Mouse (Mus musculus) bone marrow macrophage, adult 2 months (primary cell): Measurements from ENCODE around the gene Plk5. TPM values are rescaled to one million over a fixed set of nuclear protein-coding genes. Genes with fewer than 3 reads are reported as not detected.
"Not testable (repeated sequence)": the region's sequence is repeated elsewhere in the genome, so short reads cannot be mapped to it uniquely, and the experiment has no call there.

Experiments
- H3K27ac ChIP-seq: 2 replicates; pipeline ENCODE4 v1.5.1; 2012; ENCODE audit warnings: low read depth, low read length; ENCODE audit not compliant: insufficient read depth
- H3K4me1 ChIP-seq: 2 replicates; pipeline ENCODE4 v1.6.1; 2012; ENCODE audit warnings: low read length; ENCODE audit not compliant: control insufficient read depth, insufficient read depth
- H3K4me3 ChIP-seq: 2 replicates; pipeline ENCODE4 v1.5.1; 2012; ENCODE audit warnings: mild to moderate bottlenecking, low read length, moderate library complexity; ENCODE audit not compliant: insufficient read depth
- CTCF ChIP-seq: IDR thresholded peaks from 2 replicates; pipeline ENCODE4 v1.5.1; 2012; ENCODE audit warnings: low read depth, mild to moderate bottlenecking, low read length, moderate library complexity
- POLR2A ChIP-seq: IDR thresholded peaks from 2 replicates; pipeline ENCODE4 v1.6.1; 2012; ENCODE audit warnings: mild to moderate bottlenecking, low read depth, low read length, borderline replicate concordance
- polyA plus RNA-seq: library from polyadenylated mRNA; stranded (reverse); fragments of >200 nt; gene quantifications from 2 replicates; pipeline ENCODE4 v1.2.4, GENCODE M21; 2012; ENCODE audit not compliant: missing spikeins, insufficient read depth, insufficient read length

The Plk5 gene
- polyA plus RNA-seq, 1 experiment: not detected

DNA sequence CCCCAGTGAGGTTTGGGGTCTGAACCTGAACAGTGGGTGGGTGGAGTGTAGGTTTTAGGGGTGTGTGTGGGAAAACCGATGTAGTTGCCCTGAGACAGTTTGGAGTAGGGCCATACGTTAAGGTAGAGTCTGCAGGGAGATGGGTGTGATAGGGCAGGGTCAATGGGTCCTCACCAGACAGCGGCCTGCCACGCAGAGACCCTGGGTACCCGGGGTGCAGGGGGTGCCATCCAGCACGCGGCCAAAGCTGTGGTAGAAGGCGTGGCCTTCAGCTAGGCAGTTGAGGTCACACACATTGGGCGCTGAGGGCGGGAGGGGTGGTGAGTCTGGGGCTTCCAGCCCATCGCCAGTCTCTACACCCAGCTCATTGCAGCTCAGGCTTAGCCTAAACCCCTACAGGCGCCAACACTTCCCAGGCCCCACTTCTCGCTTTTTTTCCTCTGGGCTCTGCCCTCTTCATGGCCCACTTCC is 12.8 kb upstream of the Plk5 start:
- no peak overlapping the region for H3K27ac ChIP-seq
- peaks cover 3% of the 10 kb centered on the region; the same call in 1 of the 2 replicates for H3K4me1 ChIP-seq
- TF ChIP-seq POLR2A: no peak
- TF ChIP-seq CTCF: no peak; the same call in 1 of the 2 replicates
- no peak overlapping the region for H3K4me3 ChIP-seq

DNA sequence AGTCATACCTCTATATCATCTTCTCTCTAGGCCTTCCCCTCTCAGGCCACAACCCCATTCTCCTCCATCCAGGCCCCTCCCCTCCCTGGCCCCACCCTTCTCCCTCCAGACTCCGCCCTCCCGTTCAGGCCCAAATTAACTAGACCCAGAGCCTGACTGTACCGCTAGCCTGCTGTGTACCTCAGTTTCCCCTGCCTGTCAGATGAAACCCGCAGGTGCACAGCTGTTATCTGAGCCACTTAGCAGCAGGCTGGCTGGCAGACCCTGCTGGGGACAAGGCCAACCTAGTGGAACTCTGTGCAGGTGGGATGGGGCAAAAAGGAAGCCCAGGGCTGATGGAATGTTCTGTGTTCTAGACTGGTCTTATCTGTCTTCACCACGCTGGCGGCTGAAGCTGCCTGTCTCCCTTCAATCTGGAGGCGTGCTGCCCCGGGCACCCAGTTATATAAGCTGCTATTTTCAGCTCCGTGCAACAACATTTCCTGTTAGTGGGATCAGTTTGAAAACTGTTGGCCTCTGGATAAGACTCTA is 12.1 kb upstream of the Plk5 start:
- Histone ChIP-seq H3K4me3 (no peak overlapping the region), H3K4me1 (peaks cover 3% of the 10 kb centered on the region; the same call in 1 of the 2 replicates), H3K27ac (no peak overlapping the region)
- TF ChIP-seq POLR2A (no peak), CTCF (no peak)

DNA sequence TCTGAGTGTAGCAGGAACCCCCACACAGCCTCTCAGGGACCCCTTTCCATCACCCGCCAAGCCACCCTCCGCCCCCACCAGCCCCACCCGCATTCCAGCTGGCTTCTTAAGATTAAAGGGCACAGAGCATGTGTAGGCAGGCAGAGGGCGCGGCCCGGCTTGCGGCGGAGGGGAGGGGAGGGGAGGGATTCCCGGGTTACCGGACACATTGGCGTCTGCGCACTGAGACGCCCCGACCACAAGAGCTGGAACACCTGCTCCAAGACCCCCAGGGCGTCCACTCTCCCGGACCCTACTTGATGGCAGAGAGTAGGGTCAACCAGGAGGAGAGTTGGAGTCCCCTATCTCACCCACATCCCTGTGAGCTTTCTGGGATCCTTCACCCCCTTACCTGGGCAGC is 11.1 kb upstream of the Plk5 start:
- Histone ChIP-seq H3K4me1 (peaks cover 3% of the 10 kb centered on the region; the same call in 1 of the 2 replicates), H3K27ac (no peak overlapping the region), H3K4me3 (no peak overlapping the region)
- TF ChIP-seq POLR2A (no peak), CTCF (no peak)

DNA sequence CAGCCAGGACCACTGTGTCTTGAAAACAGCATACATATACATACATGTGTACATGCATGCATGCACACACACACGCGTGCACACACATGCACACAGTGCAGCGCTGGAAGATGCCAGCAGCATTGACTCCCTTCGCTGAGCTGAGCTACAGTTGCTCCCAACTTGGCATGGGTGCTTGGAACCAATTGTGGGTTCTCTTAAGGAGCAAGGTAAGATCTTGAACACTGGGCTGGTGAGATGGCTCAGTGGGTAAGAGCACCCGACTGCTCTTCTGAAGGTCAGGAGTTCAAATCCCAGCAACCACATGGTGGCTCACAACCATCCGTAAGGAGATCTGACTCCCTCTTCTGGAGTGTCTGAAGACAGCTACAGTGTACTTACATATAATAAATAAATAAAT is 10.3 kb upstream of the Plk5 start:
- not testable (repeated sequence) for H3K4me3 ChIP-seq, H3K27ac ChIP-seq, H3K4me1 ChIP-seq

DNA sequence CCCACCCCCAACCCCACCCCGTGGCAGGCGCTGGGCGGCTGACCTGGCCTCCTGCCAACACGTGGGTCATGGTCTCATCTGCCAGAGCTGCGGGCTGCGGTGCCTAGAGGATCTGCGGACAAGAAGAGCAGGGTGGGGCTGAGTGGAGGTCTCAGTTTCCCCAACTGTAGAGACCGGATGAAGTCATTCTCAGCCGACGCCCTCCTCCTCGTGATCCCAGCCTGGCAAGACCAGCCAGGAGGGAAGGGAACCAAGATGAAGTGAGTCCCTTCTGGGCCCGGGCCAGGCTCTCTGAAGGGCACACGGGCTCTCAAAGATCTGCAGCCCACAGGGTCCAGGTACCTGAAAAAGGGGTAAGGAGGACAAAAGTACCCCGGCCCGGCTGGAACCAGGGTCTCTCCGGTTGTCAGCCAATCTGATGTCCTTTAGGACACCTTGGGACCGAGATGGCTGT is 8.7 kb upstream of the Plk5 start:
- Histone ChIP-seq H3K27ac (no peak overlapping the region), H3K4me3 (peak overlapping the region; percentile 63), H3K4me1 (peaks cover 3% of the 10 kb centered on the region; the same call in 1 of the 2 replicates)
- TF ChIP-seq CTCF (no peak), POLR2A (no peak)

DNA sequence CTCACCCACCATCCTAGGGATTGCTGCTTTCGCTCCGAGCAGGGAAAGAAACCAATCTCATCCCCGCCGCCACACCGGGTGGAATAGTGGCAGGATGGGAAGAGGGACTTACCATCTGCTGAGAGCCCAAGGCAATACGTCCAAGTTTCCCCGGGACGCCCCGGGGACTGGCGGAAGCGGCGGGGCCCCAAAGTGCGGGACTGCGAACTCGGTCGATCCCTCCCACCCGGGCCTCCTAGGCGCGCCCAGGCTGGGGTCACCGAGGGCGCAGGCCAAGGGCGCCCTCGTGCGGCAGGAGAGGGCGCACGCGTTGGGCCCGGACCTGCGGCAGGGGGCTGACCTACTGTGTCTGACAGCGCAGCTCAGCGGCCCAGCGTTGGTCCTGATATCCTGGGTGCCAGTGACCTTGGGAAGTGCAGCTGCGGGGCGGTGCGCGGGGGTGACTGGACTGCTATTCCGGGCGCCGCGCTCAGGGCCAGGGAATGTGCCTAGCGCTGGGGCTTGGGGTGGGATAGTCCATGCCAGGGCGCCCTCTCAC is 7.9 kb upstream of the Plk5 start, which contains the start of gene Adamtsl5:
Gene Adamtsl5 (minus strand): TSS at position 169 of the 538 bp plus-strand sequence.
- Histone ChIP-seq H3K4me3 (peak within 1 kb of the TSS; percentile 63), H3K27ac (no peak within 1 kb of the TSS), H3K4me1 (peaks cover 3% of the 10 kb centered on the region; the same call in 1 of the 2 replicates)
- TF ChIP-seq POLR2A: no peak
- peak; percentile 63 for TF ChIP-seq CTCF

DNA sequence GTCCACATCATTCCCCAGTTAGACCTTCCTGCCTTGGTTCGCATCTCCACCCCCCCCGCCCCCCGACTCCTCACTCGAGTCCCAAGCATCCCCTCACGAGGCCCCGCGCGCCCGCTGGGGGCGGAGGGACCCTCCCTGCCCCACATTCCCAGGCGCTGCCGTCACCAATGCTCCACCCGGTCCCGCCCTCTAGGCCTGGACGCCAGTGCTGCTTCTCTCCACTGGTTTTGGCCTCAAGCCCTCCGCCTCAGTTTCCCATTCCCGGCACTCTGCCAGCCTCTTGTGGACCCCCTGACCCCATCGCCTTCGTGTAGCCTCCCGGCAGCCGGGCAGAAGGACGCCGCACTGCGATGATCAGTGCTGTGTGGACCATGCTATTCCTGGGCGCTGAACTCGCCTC is 7.3 kb upstream of the Plk5 start:
- Histone ChIP-seq H3K4me1 (peaks cover 3% of the 10 kb centered on the region; the same call in 1 of the 2 replicates), H3K4me3 (no peak overlapping the region), H3K27ac (no peak overlapping the region)
- TF ChIP-seq POLR2A (no peak), CTCF (no peak)

DNA sequence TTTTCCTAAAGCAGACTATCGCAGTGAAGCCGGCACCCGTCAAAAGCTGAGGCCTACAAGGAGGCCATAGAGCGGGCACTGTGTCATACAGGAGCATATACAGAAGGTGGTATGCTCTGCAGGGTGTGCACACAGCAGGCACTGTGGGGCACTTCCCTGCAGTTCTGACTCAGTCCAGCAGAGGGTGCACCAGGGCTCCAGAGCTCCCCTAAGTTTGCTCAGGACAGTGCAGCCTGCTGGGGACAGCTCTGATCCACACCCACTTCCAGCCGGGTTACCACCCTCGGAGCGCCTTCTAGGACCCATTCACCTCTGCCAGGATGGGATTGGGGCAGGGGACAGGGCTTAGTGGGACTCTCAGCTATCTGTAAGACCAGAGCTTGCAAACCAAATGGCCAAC is 6.0 kb upstream of the Plk5 start:
- Histone ChIP-seq H3K4me3 (no peak overlapping the region), H3K27ac (no peak overlapping the region), H3K4me1 (no peaks in the 10 kb centered on the region)
- peak; percentile 71 for TF ChIP-seq CTCF
- no peak for TF ChIP-seq POLR2A

DNA sequence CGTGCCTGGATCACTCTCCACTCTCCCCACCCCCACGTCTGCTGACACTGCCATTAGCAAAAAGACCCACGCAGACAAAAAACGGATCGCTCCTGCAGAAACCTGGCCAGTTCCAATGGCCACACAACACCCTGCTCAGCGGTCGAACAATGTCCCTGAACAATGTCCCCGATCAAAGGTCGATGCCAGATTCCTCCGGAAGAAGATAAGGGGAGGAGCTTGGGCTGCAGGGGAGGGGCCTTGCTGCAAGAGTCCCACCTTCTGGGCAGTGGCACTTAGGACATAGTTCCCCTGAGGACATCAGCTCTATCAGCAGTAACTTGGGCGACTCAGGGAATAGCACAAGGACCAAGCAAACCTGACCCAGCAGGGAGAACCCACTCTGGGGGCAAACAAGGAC is 4.4 kb upstream of the Plk5 start:
- TF ChIP-seq POLR2A (no peak), CTCF (no peak)
- no peaks in the 10 kb centered on the region for H3K4me1 ChIP-seq

DNA sequence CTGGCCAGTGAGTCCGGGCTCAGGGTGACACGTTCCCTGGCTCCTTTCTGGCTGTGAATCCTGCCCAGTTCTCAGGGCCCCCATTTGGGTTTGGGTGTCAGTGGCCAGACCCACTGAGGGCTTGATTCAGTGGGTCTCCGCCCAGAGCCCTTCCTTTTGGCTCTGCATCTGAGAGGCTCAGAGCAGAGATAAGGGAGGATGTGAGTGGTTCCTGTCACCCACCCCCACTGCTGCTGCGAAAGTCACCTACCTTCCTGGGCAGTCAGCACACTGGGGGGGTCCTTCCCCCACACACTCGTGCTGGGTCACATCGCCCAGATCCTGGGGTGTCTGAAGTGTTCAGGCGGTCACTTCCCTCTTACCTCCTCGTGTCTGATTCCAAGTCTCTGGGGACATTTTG is 3.5 kb upstream of the Plk5 start:
- TF ChIP-seq POLR2A (no peak), CTCF (no peak)
- Histone ChIP-seq H3K4me1 (no peaks in the 10 kb centered on the region), H3K27ac (no peak overlapping the region), H3K4me3 (no peak overlapping the region)

More for the DNA sequence above, 4.4 kb upstream of the Plk5 start:
- no peak overlapping the region for H3K27ac ChIP-seq
- no peak overlapping the region for H3K4me3 ChIP-seq
